Mouse (Mus musculus): ENCODE measurements at regions not wholly inside any gene's neighbourhood (a gene's known extent, or its start where the extent isn't known, plus 50 kb on each side); places are given as distances from the start of the nearest gene placed in this dataset.

DNA sequence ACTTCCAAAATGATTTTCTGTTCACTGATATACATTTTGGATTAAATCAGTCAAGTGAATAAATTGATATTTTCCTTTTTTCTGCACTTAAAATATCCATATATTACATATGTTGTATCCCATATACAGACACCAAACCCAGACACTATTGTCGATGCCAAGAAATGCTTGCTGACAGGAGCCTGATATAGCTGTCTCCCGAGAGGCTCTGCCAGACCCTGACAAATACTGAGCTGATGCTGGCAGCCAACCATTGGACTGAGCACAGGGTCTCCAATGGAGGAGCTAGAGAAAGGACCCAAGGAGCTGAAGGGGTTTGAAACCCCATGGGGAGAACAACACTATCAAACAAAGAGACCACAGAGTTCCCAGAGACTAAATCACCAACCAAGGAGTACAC lies 700.6 kb downstream of the Cdh10 start:
- dilution Hi-C loops (cut with MboI; ENCODE audit: extremely low pct_ligation_motif_present, extremely low pct_unique_long_range_greater_than_20kb, low sequenced_read_pairs) = no loop called here
- no peak for TF ChIP-seq PAX5 (IDR thresholded peaks at IDR 0.05; ENCODE audit: low read length)
- no peak for TF ChIP-seq MYC (IDR thresholded peaks at IDR 0.05; ENCODE audit: low read depth, low read length)
- no peak for TF ChIP-seq ETS1 (conservative IDR thresholded peaks at IDR 0.05; ENCODE audit: low read depth, low read length)
- TF ChIP-seq EP300 (IDR thresholded peaks at IDR 0.05; ENCODE audit: low read length) = no peak
- no peak for TF ChIP-seq IRF4 (IDR thresholded peaks at IDR 0.05; ENCODE audit: low read depth, low read length)
- no peak for TF ChIP-seq MEF2A (IDR thresholded peaks at IDR 0.05; ENCODE audit: borderline replicate concordance, low read depth, low read length)
- no peak for TF ChIP-seq HCFC1 (IDR thresholded peaks at IDR 0.05; ENCODE audit: low read depth, low read length)
- TF ChIP-seq NRF1 (IDR thresholded peaks at IDR 0.05; ENCODE audit: low read depth, low read length) = no peak
- no peak for TF ChIP-seq JUND (conservative IDR thresholded peaks at IDR 0.05; ENCODE audit: low read depth, low read length)
- TF ChIP-seq TBP (conservative IDR thresholded peaks at IDR 0.05; ENCODE audit: low read depth, low read length) = no peak
- TF ChIP-seq ZNF384 (IDR thresholded peaks at IDR 0.05; ENCODE audit: low read depth, low read length) = no peak
- no peak for TF ChIP-seq MAZ (IDR thresholded peaks at IDR 0.05; ENCODE audit: low read depth, low read length)
- no peak for TF ChIP-seq CHD2 (IDR thresholded peaks at IDR 0.05; ENCODE audit: low read length)
- no peak for TF ChIP-seq CTCF (conservative IDR thresholded peaks at IDR 0.05 in 1 of 2, IDR thresholded peaks at IDR 0.05 in 1 of 2; ENCODE audit: low read depth in 2 of 2, low read length in 2 of 2)
- Histone ChIP-seq H3K9me3 (replicated peaks; ENCODE audit: low read length) (peaks cover 10% of the 10 kb centered on the region), H3K36me3 (replicated peaks in 1 of 2; ENCODE audit: control insufficient read depth in 1 of 2, insufficient read depth in 1 of 2, low read length in 1 of 2) (no peaks in the 10 kb centered on the region), H3K9ac (ENCODE audit: insufficient read depth, low read depth) (no peak overlapping the region), H3K79me2 (replicated peaks; ENCODE audit: control insufficient read depth, extremely low read depth, insufficient read depth, poor library complexity, severe bottlenecking) (no peaks in the 10 kb centered on the region), H3K27ac (ENCODE audit: insufficient read depth, low read depth) (no peak overlapping the region), H3K27me3 (replicated peaks) (no peaks in the 10 kb centered on the region), H3K4me1 (ENCODE audit: control insufficient read depth in 1 of 2, insufficient read depth in 2 of 2) (no peaks in the 10 kb centered on the region), H3K4me2 (ENCODE audit: insufficient read depth, low read depth, poor library complexity, severe bottlenecking) (no peak overlapping the region), H3K4me3 (replicated peaks in 1 of 3; ENCODE audit: low read depth in 2 of 3, low read length in 2 of 3, poor library complexity in 1 of 3) (no peak overlapping the region)
- in situ Hi-C loops (cut with MboI; ENCODE audit: low pct_ligation_motif_present, low pct_unique_long_range_greater_than_20kb, low sequenced_read_pairs) = no loop called here
- DNase-seq (ENCODE audit: extremely low read depth) = no peak

DNA sequence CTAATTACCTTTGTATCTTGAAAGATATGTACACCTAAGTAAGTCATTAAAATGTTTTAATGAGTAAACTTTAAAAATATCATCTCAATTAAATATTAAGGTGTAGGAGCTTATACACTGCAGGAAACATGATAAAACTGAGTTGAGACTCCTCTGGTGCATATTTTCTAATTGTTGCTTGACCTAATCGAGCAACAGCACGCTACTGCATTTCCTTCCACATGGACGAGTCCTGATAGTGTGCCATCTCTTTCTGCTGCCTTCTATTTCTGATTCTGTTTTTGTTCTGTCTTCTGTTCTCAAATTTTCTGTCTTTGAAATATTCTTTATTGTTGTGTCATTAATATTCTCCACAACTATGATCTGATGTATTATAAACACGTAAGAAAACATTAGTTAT lies 721.9 kb downstream of the Cdh10 start:
- Histone ChIP-seq H3K4me2 (ENCODE audit: insufficient read depth, low read depth, poor library complexity, severe bottlenecking) (no peak overlapping the region), H3K9me3 (replicated peaks; ENCODE audit: low read length) (peaks cover 20% of the 10 kb centered on the region), H3K79me2 (replicated peaks; ENCODE audit: control insufficient read depth, extremely low read depth, insufficient read depth, poor library complexity, severe bottlenecking) (no peaks in the 10 kb centered on the region), H3K9ac (ENCODE audit: insufficient read depth, low read depth) (no peak overlapping the region), H3K4me3 (replicated peaks in 1 of 3; ENCODE audit: low read depth in 2 of 3, low read length in 2 of 3, poor library complexity in 1 of 3) (no peak overlapping the region), H3K4me1 (ENCODE audit: control insufficient read depth in 1 of 2, insufficient read depth in 2 of 2) (no peaks in the 10 kb centered on the region), H3K36me3 (replicated peaks in 1 of 2; ENCODE audit: control insufficient read depth in 1 of 2, insufficient read depth in 1 of 2, low read length in 1 of 2) (no peaks in the 10 kb centered on the region), H3K27ac (ENCODE audit: insufficient read depth, low read depth) (no peak overlapping the region), H3K27me3 (replicated peaks) (no peaks in the 10 kb centered on the region)
- dilution Hi-C loops (cut with MboI; ENCODE audit: extremely low pct_ligation_motif_present, extremely low pct_unique_long_range_greater_than_20kb, low sequenced_read_pairs) (no loop called here), in situ Hi-C loops (cut with MboI; ENCODE audit: low pct_ligation_motif_present, low pct_unique_long_range_greater_than_20kb, low sequenced_read_pairs) (no loop called here)
- DNase-seq (ENCODE audit: extremely low read depth) = no peak
- TF ChIP-seq ETS1 (conservative IDR thresholded peaks at IDR 0.05; ENCODE audit: low read depth, low read length) = no peak
- TF ChIP-seq UBTF (IDR thresholded peaks at IDR 0.05; ENCODE audit: low read depth, low read length) = no peak
- no peak for TF ChIP-seq IRF4 (IDR thresholded peaks at IDR 0.05; ENCODE audit: low read depth, low read length)
- no peak for TF ChIP-seq CTCF (conservative IDR thresholded peaks at IDR 0.05 in 1 of 2, IDR thresholded peaks at IDR 0.05 in 1 of 2; ENCODE audit: low read depth in 2 of 2, low read length in 2 of 2)
- TF ChIP-seq MEF2A (IDR thresholded peaks at IDR 0.05; ENCODE audit: borderline replicate concordance, low read depth, low read length) = no peak
- TF ChIP-seq JUN (IDR thresholded peaks at IDR 0.05; ENCODE audit: insufficient read depth, low read depth, low read length) = no peak
- no peak for TF ChIP-seq ZC3H11A (IDR thresholded peaks at IDR 0.05; ENCODE audit: low read depth, low read length)
- TF ChIP-seq E2F4 (IDR thresholded peaks at IDR 0.05; ENCODE audit: insufficient replicate concordance, low read depth, low read length) = no peak
- TF ChIP-seq POLR2A (IDR thresholded peaks at IDR 0.05; ENCODE audit: low read depth, low read length) = no peak
- TF ChIP-seq RCOR1 (conservative IDR thresholded peaks at IDR 0.05; ENCODE audit: low read depth, low read length) = no peak
- TF ChIP-seq NELFE (IDR thresholded peaks at IDR 0.05; ENCODE audit: low read depth, low read length) = no peak
- TF ChIP-seq POLR2AphosphoS2 (IDR thresholded peaks at IDR 0.05; ENCODE audit: low read depth, low read length) = no peak

Measured in CH12.LX (cell line).